Mouse (Mus musculus) lung, postnatal 36 days (tissue): ENCODE results near the gene Aurkb.
"Not testable (repeated sequence)": the region's sequence is repeated elsewhere in the genome, so short reads cannot be mapped to it uniquely, and the experiment has no call there.

ENCODE experiments used
- DNase-seq: peaks from one replicate; pipeline ENCODE4 v3.0.0; 2022; ENCODE audit warnings: mixed read lengths

Aurkb gene

GRCm38 (mm10) chr11:69045531-69046394, at the start of gene Aurkb:
TSS of gene Aurkb (plus strand) at chr11:69045647.
- peak; percentile 91 for DNase-seq

- DNase-seq: no peak
Observed at GRCm38 (mm10) chr11:68997080-68997479, 48.4 kb upstream of the Aurkb start.

- DNase-seq: not testable (repeated sequence)
Observed at GRCm38 (mm10) chr11:69002782-69003181, 42.7 kb upstream of the Aurkb start.

GRCm38 (mm10) chr11:69003592-69003991, 41.9 kb upstream of the Aurkb start:
- DNase-seq: peak; percentile 44

GRCm38 (mm10) chr11:69005193-69005592, 40.3 kb upstream of the Aurkb start:
- DNase-seq: no peak

GRCm38 (mm10) chr11:69006575-69006974, 38.9 kb upstream of the Aurkb start:
- not testable (repeated sequence) for DNase-seq

- peak; percentile 94 for DNase-seq
Observed at GRCm38 (mm10) chr11:69008182-69009121, 37.0 kb upstream of the Aurkb start, which contains the start of gene Pfas. TSS of gene Pfas (minus strand) at chr11:69008460.

GRCm38 (mm10) chr11:69009508-69009907, 35.9 kb upstream of the Aurkb start:
- DNase-seq: no peak

- DNase-seq: no peak
Observed at GRCm38 (mm10) chr11:69010400-69011323, 34.8 kb upstream of the Aurkb start.

- DNase-seq: not testable (repeated sequence)
Observed at GRCm38 (mm10) chr11:69011445-69011844, 34.0 kb upstream of the Aurkb start.

GRCm38 (mm10) chr11:69012071-69012601, 33.3 kb upstream of the Aurkb start:
- peak; percentile 96 for DNase-seq

GRCm38 (mm10) chr11:69015644-69016441, 29.6 kb upstream of the Aurkb start, which contains the start of gene Ctc1:
TSS of gene Ctc1 (plus strand) at chr11:69015911.
- peak; percentile 94 for DNase-seq

- no peak for DNase-seq
Observed at GRCm38 (mm10) chr11:69016755-69017154, 28.7 kb upstream of the Aurkb start.

- DNase-seq: no peak
Observed at GRCm38 (mm10) chr11:69020691-69021090, 24.8 kb upstream of the Aurkb start.

- DNase-seq: no peak
Observed at GRCm38 (mm10) chr11:69026562-69026961, 18.9 kb upstream of the Aurkb start.

GRCm38 (mm10) chr11:69028805-69029204, 16.6 kb upstream of the Aurkb start:
- DNase-seq: no peak

GRCm38 (mm10) chr11:69033552-69033951, 11.9 kb upstream of the Aurkb start:
- peak; percentile 32 for DNase-seq

GRCm38 (mm10) chr11:69034585-69034984, 10.9 kb upstream of the Aurkb start:
- DNase-seq: no peak

- no peak for DNase-seq
Observed at GRCm38 (mm10) chr11:69035411-69035810, 10.0 kb upstream of the Aurkb start.

GRCm38 (mm10) chr11:69035849-69036248, 9.6 kb upstream of the Aurkb start:
- peak; percentile 97 for DNase-seq
